Mouse (Mus musculus): ENCODE results near the gene Gjd3. TPM values are rescaled to one million over a fixed set of nuclear protein-coding genes. Genes with fewer than 3 reads are reported as not detected.
A peak's percentile ranks its signal among the peaks of the same experiment; 100 is the strongest.

Gjd3 gene
- polyA plus RNA-seq, 1 experiment = 0.34 TPM

GRCm38 (mm10) chr11:98944897-98945604 is 37.8 kb downstream of the Gjd3 start:
- H3K4me1 ChIP-seq (ENCODE audit: control insufficient read depth, insufficient read depth, low read length) = peaks cover 61% of the 10 kb centered on the region
- H3K27me3 ChIP-seq (replicated peaks; ENCODE audit: control insufficient read depth, insufficient read depth, low read length) = no peaks in the 10 kb centered on the region
- TF ChIP-seq CTCF (conservative IDR thresholded peaks at IDR 0.05; ENCODE audit: insufficient read depth, insufficient read length, low read depth, low read length) = no peak
- no peak for TF ChIP-seq POLR2A (IDR thresholded peaks at IDR 0.05; ENCODE audit: low read depth, low read length)
- no peak for DNase-seq
- H3K27ac ChIP-seq (ENCODE audit: insufficient read depth, low read depth, low read length) = peak overlapping the region; percentile 43
- no peaks in the 10 kb centered on the region for H3K36me3 ChIP-seq (ENCODE audit: control insufficient read depth, insufficient read depth, low read length)
- H3K4me3 ChIP-seq (ENCODE audit: insufficient read depth, low read depth, low read length) = no peak overlapping the region
- WGBS = 29% methylated on average over 11 of the region's 11 CpGs

- H3K36me3 ChIP-seq (ENCODE audit: control insufficient read depth, insufficient read depth, low read length) = no peaks in the 10 kb centered on the region
- H3K4me1 ChIP-seq (ENCODE audit: control insufficient read depth, insufficient read depth, low read length) = peaks cover 62% of the 10 kb centered on the region
- no peak overlapping the region for H3K4me3 ChIP-seq (ENCODE audit: insufficient read depth, low read depth, low read length)
- peak overlapping the region; percentile 47 for H3K27ac ChIP-seq (ENCODE audit: insufficient read depth, low read depth, low read length)
- WGBS = 36% methylated on average over 14 of the region's 14 CpGs
- TF ChIP-seq POLR2A (IDR thresholded peaks at IDR 0.05; ENCODE audit: low read depth, low read length) (no peak), CTCF (conservative IDR thresholded peaks at IDR 0.05; ENCODE audit: insufficient read depth, insufficient read length, low read depth, low read length) (no peak)
- H3K27me3 ChIP-seq (replicated peaks; ENCODE audit: control insufficient read depth, insufficient read depth, low read length) = no peaks in the 10 kb centered on the region
- peak; percentile 50 for DNase-seq
Measured at GRCm38 (mm10) chr11:98943741-98944461, 38.9 kb downstream of the Gjd3 start.

GRCm38 (mm10) chr11:98942923-98943641 is 39.7 kb downstream of the Gjd3 start:
- TF ChIP-seq POLR2A (IDR thresholded peaks at IDR 0.05; ENCODE audit: low read depth, low read length) (no peak), CTCF (conservative IDR thresholded peaks at IDR 0.05; ENCODE audit: insufficient read depth, insufficient read length, low read depth, low read length) (no peak)
- H3K27me3 ChIP-seq (replicated peaks; ENCODE audit: control insufficient read depth, insufficient read depth, low read length) = no peaks in the 10 kb centered on the region
- no peaks in the 10 kb centered on the region for H3K36me3 ChIP-seq (ENCODE audit: control insufficient read depth, insufficient read depth, low read length)
- peak overlapping the region; percentile 97 for H3K27ac ChIP-seq (ENCODE audit: insufficient read depth, low read depth, low read length)
- peak; percentile 88 for DNase-seq
- H3K4me1 ChIP-seq (ENCODE audit: control insufficient read depth, insufficient read depth, low read length) = peaks cover 67% of the 10 kb centered on the region
- 31% methylated on average over 8 of the region's 8 CpGs for WGBS
- H3K4me3 ChIP-seq (ENCODE audit: insufficient read depth, low read depth, low read length) = no peak overlapping the region

GRCm38 (mm10) chr11:98942555-98942922 is 40.3 kb downstream of the Gjd3 start:
- no peaks in the 10 kb centered on the region for H3K36me3 ChIP-seq (ENCODE audit: control insufficient read depth, insufficient read depth, low read length)
- WGBS = 8% methylated on average over 3 of the region's 3 CpGs
- peak overlapping the region; percentile 25; the same call in 1 of the 2 replicates for H3K4me3 ChIP-seq (ENCODE audit: insufficient read depth, low read depth, low read length)
- H3K27ac ChIP-seq (ENCODE audit: insufficient read depth, low read depth, low read length) = peak overlapping the region; percentile 97
- peaks cover 67% of the 10 kb centered on the region for H3K4me1 ChIP-seq (ENCODE audit: control insufficient read depth, insufficient read depth, low read length)
- no peak for DNase-seq
- no peaks in the 10 kb centered on the region for H3K27me3 ChIP-seq (replicated peaks; ENCODE audit: control insufficient read depth, insufficient read depth, low read length)
- TF ChIP-seq CTCF (conservative IDR thresholded peaks at IDR 0.05; ENCODE audit: insufficient read depth, insufficient read length, low read depth, low read length) = no peak
- no peak for TF ChIP-seq POLR2A (IDR thresholded peaks at IDR 0.05; ENCODE audit: low read depth, low read length)

DNA sequence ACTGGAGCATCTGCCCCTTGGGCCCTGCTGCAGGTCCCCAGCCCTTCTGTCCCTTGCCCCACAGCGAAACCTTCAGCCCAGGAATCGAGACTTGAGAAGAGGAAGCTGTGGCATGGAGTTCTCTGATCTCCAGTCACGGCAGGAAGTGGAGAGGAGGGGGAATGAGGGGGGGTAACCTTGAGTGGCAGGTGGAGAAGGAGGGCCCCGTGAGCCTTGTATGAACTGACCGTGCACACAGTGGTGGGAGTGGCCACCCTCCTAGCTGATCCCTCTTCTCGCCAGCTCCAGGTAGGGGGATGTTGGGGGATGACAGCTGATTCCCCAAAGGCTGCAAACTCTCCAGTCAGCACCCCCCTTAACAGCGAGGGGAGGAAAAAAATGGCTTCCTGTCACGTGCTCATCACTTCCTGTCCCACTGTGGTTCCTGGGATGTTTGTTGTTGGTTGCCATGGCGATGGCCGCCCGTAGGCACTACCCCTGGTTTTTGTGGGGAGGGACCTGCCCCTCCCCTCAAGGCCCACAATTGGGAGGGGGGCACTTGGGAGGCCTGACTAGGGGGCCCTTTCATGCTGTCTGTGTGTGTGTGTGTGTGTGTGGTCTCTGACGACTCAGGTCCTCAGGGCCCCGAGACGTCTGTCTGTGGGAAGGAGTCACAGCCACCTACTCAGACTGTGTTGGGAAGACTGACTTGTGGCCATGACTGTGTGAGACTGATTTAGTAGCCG is 40.8 kb downstream of the Gjd3 start:
- H3K4me1 ChIP-seq (ENCODE audit: control insufficient read depth, insufficient read depth, low read length) = peaks cover 67% of the 10 kb centered on the region
- no peaks in the 10 kb centered on the region for H3K27me3 ChIP-seq (replicated peaks; ENCODE audit: control insufficient read depth, insufficient read depth, low read length)
- no peak for TF ChIP-seq CTCF (conservative IDR thresholded peaks at IDR 0.05; ENCODE audit: insufficient read depth, insufficient read length, low read depth, low read length)
- TF ChIP-seq POLR2A (IDR thresholded peaks at IDR 0.05; ENCODE audit: low read depth, low read length) = peak; percentile 9
- peak; percentile 91 for DNase-seq
- H3K4me3 ChIP-seq (ENCODE audit: insufficient read depth, low read depth, low read length) = peak overlapping the region; percentile 52
- WGBS = 6% methylated on average over 15 of the region's 15 CpGs
- H3K27ac ChIP-seq (ENCODE audit: insufficient read depth, low read depth, low read length) = peak overlapping the region; percentile 97
- H3K36me3 ChIP-seq (ENCODE audit: control insufficient read depth, insufficient read depth, low read length) = no peaks in the 10 kb centered on the region

DNA sequence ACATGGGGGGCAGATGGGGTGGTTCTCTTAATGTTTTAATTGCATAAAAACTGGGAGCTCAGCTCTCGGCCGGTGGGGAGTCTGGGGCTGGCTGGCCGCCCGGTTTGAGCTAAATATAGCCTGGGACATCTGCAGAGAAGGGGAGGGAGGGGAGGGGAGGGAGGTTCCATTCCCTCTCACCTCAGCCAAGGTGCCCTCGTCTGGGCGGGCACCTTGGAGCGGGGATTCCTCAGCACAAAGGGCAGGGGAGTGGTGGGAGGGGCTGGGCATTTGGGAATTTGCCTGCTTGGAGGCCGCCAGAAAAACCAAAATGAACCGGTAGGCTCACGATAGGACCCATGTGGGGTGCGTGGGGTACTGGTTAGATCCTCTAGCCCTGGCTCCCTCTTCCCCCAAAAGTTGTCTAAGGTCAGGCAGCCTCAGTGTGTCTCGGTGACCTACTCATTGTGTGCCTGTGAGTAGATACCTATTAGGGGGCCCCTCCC is 41.4 kb downstream of the Gjd3 start:
- Histone ChIP-seq H3K4me1 (ENCODE audit: control insufficient read depth, insufficient read depth, low read length) (peaks cover 72% of the 10 kb centered on the region), H3K27me3 (replicated peaks; ENCODE audit: control insufficient read depth, insufficient read depth, low read length) (no peaks in the 10 kb centered on the region), H3K4me3 (ENCODE audit: insufficient read depth, low read depth, low read length) (peak overlapping the region; percentile 52), H3K27ac (ENCODE audit: insufficient read depth, low read depth, low read length) (peak overlapping the region; percentile 97), H3K36me3 (ENCODE audit: control insufficient read depth, insufficient read depth, low read length) (no peaks in the 10 kb centered on the region)
- 2% methylated on average over 12 of the region's 12 CpGs for WGBS
- DNase-seq = peak; percentile 84
- TF ChIP-seq POLR2A (IDR thresholded peaks at IDR 0.05; ENCODE audit: low read depth, low read length) (no peak), CTCF (conservative IDR thresholded peaks at IDR 0.05; ENCODE audit: insufficient read depth, insufficient read length, low read depth, low read length) (no peak)
